Mouse (Mus musculus) embryonic stem cell, embryonic (primary cell): ENCODE data around the gene Cradd.

Experiments
- CTCF ChIA-PET, 4 experiments: fragments of 300-600 bp in 2 of 4; fragments of 350-600 bp in 2 of 4; sonication (Branson Sonifier 250); formaldehyde crosslinking; loops; one replicate each; lab custom pipeline; 2022; ENCODE audit warnings: inconsistent platforms in 2 of 4; lab: Charles Lee
- POLR2A ChIA-PET, 4 experiments: fragments of 300-600 bp in 2 of 4; fragments of 350-600 bp in 2 of 4; sonication (Branson Sonifier 250); formaldehyde crosslinking; loops; one replicate each; lab custom pipeline; 2022; ENCODE audit warnings: antibody characterized with exemption in 4 of 4, inconsistent platforms in 1 of 4; lab: Charles Lee

Cradd gene

DNA sequence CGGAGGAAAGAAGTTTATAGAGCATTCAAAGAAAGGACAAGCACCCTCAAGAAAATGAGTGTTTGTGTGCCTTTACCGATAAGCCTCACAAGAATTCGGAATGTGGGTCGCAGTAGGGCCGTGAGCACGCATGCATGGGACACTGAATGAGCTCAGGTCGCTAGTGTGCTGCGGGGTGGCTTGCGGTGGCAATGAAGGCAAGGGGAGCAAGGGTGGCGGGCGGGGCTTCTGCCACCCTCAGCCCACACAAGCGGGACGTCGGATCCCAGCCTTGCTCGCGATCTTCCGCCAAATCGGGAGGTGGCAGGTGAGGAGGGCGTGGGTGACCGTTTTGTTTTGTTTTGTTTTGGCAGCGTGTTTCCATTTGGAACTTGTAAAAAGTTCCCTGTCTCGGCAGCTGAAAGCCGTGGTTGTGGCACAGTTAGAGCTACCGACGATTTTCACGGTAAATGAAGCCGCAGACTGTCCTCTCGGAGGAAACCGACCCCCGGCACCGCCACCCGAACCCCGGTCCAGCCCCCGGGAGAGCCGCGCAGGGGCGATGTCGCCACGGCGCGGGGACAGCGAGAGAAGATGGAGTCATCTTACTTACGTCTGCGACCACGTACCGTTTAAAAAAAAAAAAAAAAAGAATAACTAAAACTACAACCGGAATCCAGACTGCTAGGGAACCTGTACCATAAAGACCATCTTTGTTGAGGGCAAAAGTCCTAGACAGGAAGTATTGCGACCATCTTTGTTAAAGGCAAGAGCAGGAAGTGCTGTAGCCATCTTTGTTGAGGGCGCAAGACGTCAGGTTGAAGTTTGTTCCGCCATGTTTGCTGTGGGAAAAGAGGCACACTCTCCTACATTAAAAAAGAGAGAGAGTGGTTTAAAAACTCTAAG is at the start of gene Cradd:
Gene Cradd, minus strand, starts transcription at position 741 of the 885 bp plus-strand sequence.
- ChIA-PET CTCF (no interaction called here), POLR2A (interaction anchor here in 3 of 4 experiments (0.6 to 9.6 kb wide), 28 partner anchors 8 to 191 kb away, joined by 3 to 223 read pairs (median 5); partner anchors contain the start of genes Socs2 (in 2 of the 3) and Ube2n (in 1 of the 3))

DNA sequence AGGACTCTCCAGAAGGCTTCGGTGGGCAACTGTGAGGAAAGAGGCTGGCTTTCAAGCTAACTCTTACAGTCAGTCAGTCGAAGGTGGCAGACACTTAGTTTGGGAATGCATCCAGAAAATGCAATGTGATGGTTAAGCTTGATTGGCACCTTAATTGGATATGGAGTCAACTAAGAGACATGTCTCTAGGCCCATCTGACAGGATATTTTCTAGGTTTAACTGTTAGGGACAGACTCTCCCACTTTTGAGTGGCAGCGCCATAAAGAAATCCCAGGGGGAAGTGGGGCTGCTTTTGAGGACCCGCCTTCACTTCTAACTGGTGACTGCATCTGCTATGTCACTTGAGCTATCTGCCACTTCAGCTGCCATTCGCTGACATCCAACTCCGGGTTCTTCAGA is 49.4 kb upstream of the Cradd start:
- CTCF ChIA-PET: no interaction called here
- POLR2A ChIA-PET: interaction anchor here in 2 of 4 experiments (1.3 to 2.0 kb wide), 4 partner anchors 10 to 31 kb away, joined by 4 to 7 read pairs (median 6); no protein-coding TSS in a partner anchor

DNA sequence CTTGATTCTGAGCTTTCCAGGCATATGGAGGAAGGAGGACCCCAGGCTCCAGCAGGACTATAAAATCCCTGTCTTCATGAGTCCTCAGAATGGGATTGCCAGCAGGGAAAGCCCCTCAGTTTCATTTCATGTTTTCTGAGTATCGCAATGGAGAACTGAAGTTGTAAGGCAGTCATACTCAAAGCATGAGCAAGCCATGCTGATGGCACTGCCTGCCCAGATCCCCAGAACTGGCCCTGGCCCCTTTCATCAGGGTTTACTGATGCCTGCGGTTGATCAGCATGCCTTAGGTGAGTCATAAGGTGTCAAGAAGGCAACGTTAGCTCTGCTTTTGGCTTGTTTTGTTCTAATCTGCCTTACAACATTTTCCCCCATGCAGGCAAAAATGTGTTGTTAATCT is 48.0 kb upstream of the Cradd start:
- ChIA-PET CTCF (no interaction called here), POLR2A (interaction anchor here in 1 of 4 experiments (1.3 kb wide), 1 partner anchor 14 kb away, joined by 5 read pairs; no protein-coding TSS in a partner anchor)

GRCm38 (mm10) chr10:95369190-95369589 is 45.3 kb upstream of the Cradd start:
- POLR2A ChIA-PET: interaction anchor here in 1 of 4 experiments (3.1 kb wide), 1 partner anchor 11 kb away, joined by 26 read pairs; no protein-coding TSS in a partner anchor

DNA sequence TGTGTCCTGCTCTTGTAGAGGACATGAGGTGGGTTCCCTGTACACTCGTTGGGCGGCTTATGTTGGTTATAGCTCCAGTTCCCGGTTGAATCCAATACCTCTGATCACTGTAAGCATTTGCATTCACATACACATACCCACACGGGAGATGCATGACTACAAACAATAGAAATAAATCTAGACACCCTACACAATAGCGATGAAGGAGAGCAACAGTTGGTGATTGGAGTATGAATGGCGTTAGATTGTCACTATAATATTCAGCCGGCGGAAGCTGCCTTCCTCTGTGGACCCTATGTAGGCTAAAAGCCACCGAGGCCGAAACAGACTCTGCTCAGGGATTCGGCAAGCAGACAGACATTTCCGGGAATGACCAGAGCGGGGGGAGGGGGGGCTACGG is 44.2 kb upstream of the Cradd start:
- CTCF ChIA-PET: interaction anchor here in 1 of 4 experiments (0.9 kb wide), 1 partner anchor 77 kb away, joined by 4 read pairs; no protein-coding TSS in a partner anchor
- POLR2A ChIA-PET: interaction anchor here in 3 of 4 experiments (0.6 to 3.9 kb wide), 11 partner anchors 10 to 99 kb away, joined by 3 to 26 read pairs (median 5); no protein-coding TSS in a partner anchor

More at GRCm38 (mm10) chr10:95369190-95369589, 45.3 kb upstream of the Cradd start:
- CTCF ChIA-PET: no interaction called here

DNA sequence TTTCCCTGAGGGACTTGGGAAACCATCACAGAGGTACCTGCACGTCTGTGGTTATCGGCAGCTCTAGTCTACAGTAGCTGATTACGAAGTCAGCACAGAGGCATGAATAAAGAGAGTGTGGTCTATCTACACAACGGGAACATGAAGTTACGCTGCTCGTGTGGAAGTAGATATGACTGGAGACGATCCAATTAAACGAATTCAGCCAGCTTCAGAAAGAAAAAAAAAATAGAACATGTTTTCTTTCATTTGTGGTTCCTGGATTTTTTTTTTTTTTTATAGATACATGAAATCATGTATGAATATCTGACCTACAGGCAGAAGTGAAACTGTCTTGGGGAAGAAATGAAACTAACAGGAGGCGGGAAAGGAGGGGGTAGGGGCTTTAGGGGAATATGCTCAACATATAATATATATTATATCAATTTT is 43.7 kb upstream of the Cradd start:
- ChIA-PET POLR2A (interaction anchor here in 3 of 4 experiments (0.6 to 3.9 kb wide), 13 partner anchors 10 to 57 kb away, joined by 3 to 26 read pairs (median 3); no protein-coding TSS in a partner anchor), CTCF (interaction anchor here in 1 of 4 experiments (0.9 kb wide), 1 partner anchor 77 kb away, joined by 4 read pairs; no protein-coding TSS in a partner anchor)

- CTCF ChIA-PET: interaction anchor here in 1 of 4 experiments (0.6 kb wide), 1 partner anchor 27 kb away, joined by 11 read pairs; no protein-coding TSS in a partner anchor
- POLR2A ChIA-PET: interaction anchor here in 3 of 4 experiments (0.6 to 3.9 kb wide), 12 partner anchors 9 to 54 kb away, joined by 3 to 26 read pairs (median 3); no protein-coding TSS in a partner anchor
These were observed 43.3 kb upstream of the Cradd start for GRCm38 (mm10) chr10:95367241-95367640.

DNA sequence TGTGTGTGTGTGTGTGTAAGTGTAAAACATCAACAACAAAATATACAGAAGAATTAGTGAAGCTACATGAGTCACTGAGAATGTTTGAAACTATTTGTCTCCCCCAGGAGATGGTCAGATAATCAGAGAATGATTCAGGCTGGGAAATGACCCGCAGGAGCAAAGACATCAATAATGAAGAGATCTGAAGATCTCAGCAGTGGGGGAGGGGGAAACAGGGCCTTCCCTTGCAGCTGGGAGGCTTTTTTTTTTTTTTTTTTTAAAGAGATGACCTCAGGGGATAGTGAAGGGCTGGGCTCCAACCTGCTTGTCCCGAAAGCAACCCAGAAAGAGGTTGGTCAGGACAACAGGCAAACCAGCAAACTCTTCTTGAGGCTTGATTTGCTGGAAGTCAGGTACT is 38.4 kb upstream of the Cradd start:
- ChIA-PET CTCF (no interaction called here), POLR2A (interaction anchor here in 2 of 4 experiments (0.6 to 1.6 kb wide), 2 partner anchors 8 to 113 kb away, joined by 3 to 4 read pairs; no protein-coding TSS in a partner anchor)

- CTCF ChIA-PET: no interaction called here
- POLR2A ChIA-PET: interaction anchor here in 1 of 4 experiments (0.8 kb wide), 1 partner anchor 299 kb away, joined by 4 read pairs; no protein-coding TSS in a partner anchor
These were observed 37.4 kb upstream of the Cradd start for GRCm38 (mm10) chr10:95361260-95361841.

GRCm38 (mm10) chr10:95360048-95360447 is 36.1 kb upstream of the Cradd start:
- ChIA-PET CTCF (no interaction called here), POLR2A (no interaction called here)

DNA sequence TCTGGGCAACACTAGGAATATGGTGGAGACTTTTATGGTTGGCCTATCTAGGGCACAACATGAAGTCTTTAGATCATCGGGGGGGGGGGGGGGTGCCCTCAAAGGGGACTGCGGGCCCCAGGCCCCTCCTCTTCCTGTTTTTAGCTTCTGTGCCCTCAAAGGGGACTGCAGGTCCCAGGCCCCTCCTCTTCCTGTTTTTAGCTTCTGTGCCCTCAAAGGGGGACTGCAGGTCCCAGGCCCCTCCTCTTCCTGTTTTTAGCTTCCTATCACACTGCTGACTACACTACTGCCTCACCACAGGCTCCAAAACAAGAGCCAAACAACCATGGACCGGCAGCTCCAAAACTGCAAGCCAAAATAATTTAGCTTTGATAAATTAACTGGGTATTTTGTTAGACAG is 33.8 kb upstream of the Cradd start:
- ChIA-PET POLR2A (interaction anchor here in 3 of 4 experiments (0.6 to 6.9 kb wide), 49 partner anchors 8 to 1869 kb away, joined by 3 to 86 read pairs (median 4); partner anchors contain the start of genes Socs2 (in 2 of the 3) and Hal (in 1 of the 3)), CTCF (interaction anchor here in 2 of 4 experiments (0.5 to 0.6 kb wide), 2 partner anchors 61 to 266 kb away, joined by 3 read pairs; no protein-coding TSS in a partner anchor)

GRCm38 (mm10) chr10:95356711-95357110 is 32.8 kb upstream of the Cradd start:
- CTCF ChIA-PET: interaction anchor here in 3 of 4 experiments (0.6 kb wide), 4 partner anchors 60 to 269 kb away, joined by 3 to 5 read pairs (median 4); partner anchors contain the start of gene Socs2 (in 1 of the 3)
- POLR2A ChIA-PET: interaction anchor here in 3 of 4 experiments (0.5 to 6.9 kb wide), 24 partner anchors 10 to 107 kb away, joined by 3 to 86 read pairs (median 6); partner anchors contain the start of genes Cradd (in 1 of the 3) and Socs2 (in 1 of the 3)

DNA sequence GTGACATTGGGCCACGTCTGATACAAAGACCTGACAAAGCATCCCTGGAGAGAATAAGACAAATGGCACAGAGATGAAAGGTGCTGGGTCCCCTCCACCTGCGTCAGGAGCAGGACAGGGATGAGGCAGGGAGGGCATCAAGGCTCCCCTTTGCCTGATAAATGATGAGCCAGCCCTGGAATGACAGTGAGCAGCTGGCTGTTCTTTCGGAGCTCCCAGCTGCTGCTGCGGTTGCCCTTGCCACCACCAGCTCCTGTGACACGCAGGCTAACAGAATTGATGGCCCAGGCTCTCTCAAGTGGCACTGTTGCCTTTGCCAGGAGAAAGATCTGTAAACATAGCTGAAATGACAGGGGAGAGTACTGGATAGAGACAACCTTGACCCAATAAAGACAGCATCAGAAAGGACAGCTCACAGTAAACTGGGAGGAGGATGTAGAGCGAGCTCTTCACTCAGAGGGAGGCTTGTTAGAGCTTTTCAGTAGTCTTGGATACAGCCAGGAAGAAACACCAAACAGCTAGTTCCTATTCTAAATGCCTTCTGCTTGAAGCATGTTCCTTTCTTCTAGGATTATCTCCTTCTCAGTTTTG is 31.8 kb upstream of the Cradd start:
- ChIA-PET CTCF (interaction anchor here in 2 of 4 experiments (0.6 kb wide), 2 partner anchors 43 to 251 kb away, joined by 3 to 4 read pairs; no protein-coding TSS in a partner anchor), POLR2A (interaction anchor here in 3 of 4 experiments (0.7 to 6.9 kb wide), 18 partner anchors 11 to 243 kb away, joined by 3 to 86 read pairs (median 6); partner anchors contain the start of genes Cradd (in 1 of the 3) and Socs2 (in 1 of the 3))

DNA sequence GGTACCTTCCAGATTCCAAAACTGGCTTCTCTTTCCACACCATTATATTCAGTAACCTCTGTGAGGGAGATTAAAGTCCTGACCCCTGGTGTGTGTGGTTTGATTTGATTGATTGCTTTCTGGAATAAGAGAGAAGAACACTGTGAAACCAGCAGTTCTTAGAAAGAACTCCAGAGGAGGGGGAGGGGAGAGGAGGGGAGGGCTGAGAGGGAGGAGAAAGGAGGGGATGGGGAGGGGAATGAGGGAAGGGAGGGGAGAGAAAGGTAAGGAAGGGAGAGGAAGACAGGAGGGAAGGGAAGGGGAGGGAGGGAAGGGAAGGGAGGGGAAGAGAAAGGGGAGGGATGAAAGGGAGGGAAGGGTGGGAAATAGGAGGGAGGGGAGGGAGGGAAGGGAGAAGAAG is 30.7 kb upstream of the Cradd start:
- ChIA-PET POLR2A (interaction anchor here in 3 of 4 experiments (0.6 to 6.9 kb wide), 25 partner anchors 8 to 782 kb away, joined by 3 to 86 read pairs (median 5); no protein-coding TSS in a partner anchor), CTCF (interaction anchor here in 1 of 4 experiments (0.6 kb wide), 1 partner anchor 86 kb away, joined by 4 read pairs; no protein-coding TSS in a partner anchor)

DNA sequence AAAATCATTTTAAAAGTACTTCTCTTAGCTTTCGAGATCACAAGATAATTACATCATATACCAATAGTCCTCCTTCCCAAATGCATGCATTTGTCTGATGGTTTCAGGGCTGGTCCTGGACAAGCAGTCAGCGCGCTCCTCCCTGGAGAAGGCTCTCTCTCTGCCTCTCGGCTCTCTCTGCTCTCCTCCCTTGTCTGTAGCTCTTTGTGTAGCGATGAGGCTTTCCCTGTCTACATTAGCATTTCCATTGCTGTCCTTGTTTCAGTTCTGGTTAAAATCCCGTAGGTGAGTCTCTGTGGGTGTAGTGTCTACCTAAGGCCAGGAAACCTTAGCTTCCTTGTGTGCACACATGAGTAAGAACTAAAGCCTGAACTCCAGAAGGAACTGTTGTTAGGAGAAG is 30.1 kb upstream of the Cradd start:
- POLR2A ChIA-PET: interaction anchor here in 3 of 4 experiments (0.5 to 6.9 kb wide), 34 partner anchors 9 to 538 kb away, joined by 3 to 86 read pairs (median 4); partner anchors contain the start of gene Socs2 (in 1 of the 3)
- CTCF ChIA-PET: interaction anchor here in 1 of 4 experiments (0.6 kb wide), 2 partner anchors 86 to 612 kb away, joined by 3 to 4 read pairs; no protein-coding TSS in a partner anchor

DNA sequence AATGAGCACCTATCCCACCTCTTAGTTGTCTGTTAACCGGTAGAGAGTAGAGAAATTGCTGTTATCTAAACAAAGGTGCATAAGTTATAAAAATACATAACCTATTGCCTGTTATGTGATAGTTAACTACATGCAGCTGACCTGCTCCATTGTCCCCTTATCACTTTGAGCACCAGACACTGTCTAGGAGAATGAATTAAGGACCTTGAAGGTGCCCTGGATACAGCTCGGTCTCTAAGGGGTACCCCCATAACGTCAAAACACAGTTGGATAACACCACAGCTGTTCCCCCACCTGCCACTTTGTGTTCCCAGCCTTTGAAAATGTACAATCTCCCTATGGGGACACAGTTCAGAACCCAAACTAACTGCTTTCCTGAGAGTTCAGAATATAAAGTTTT is 24.5 kb upstream of the Cradd start:
- POLR2A ChIA-PET: interaction anchor here in 2 of 4 experiments (0.7 to 1.6 kb wide), 6 partner anchors 27 to 90 kb away, joined by 3 to 4 read pairs (median 3); no protein-coding TSS in a partner anchor
- CTCF ChIA-PET: no interaction called here

GRCm38 (mm10) chr10:95347776-95348175 is 23.8 kb upstream of the Cradd start:
- ChIA-PET CTCF (no interaction called here), POLR2A (interaction anchor here in 2 of 4 experiments (1.1 to 1.6 kb wide), 2 partner anchors 36 to 89 kb away, joined by 3 to 4 read pairs; no protein-coding TSS in a partner anchor)
